Mouse (Mus musculus): ENCODE measurements around the gene Zdhhc16. TPM values are rescaled to one million over a fixed set of nuclear protein-coding genes. Genes with fewer than 3 reads are reported as not detected.

Gene Zdhhc16
- total RNA-seq, 2 experiments from 2014 or later, result 39.3 to 48.9 TPM

- no peak for DNase-seq (ENCODE audit: extremely low spot score in 1 of 2, low spot score in 2 of 2)
- intact Hi-C loops (cut with DNase I), result no loop called here
Measured at GRCm38 (mm10) chr19:41916853-41917252, 16.4 kb upstream of the Zdhhc16 start.

GRCm38 (mm10) chr19:41919471-41919870 is 13.8 kb upstream of the Zdhhc16 start:
- no peak for TF ChIP-seq CTCF (IDR thresholded peaks at IDR 0.05)
- H3K4me3 ChIP-seq, result no peak overlapping the region
- no peak for DNase-seq (ENCODE audit: extremely low spot score in 1 of 2, low spot score in 2 of 2)
- no peak overlapping the region for H3K27ac ChIP-seq
- intact Hi-C loops (cut with DNase I), result no loop called here

More at GRCm38 (mm10) chr19:41916853-41917252, 16.4 kb upstream of the Zdhhc16 start:
- no peak for TF ChIP-seq CTCF (IDR thresholded peaks at IDR 0.05)
- H3K27ac ChIP-seq, result no peak overlapping the region
- no peak overlapping the region for H3K4me3 ChIP-seq

GRCm38 (mm10) chr19:41920412-41921067 is 12.7 kb upstream of the Zdhhc16 start:
- intact Hi-C loops (cut with DNase I), result no loop called here
- Histone ChIP-seq H3K27ac (no peak overlapping the region), H3K4me3 (no peak overlapping the region)
- no peak for DNase-seq (ENCODE audit: extremely low spot score in 1 of 2, low spot score in 2 of 2)
- no peak for TF ChIP-seq CTCF (IDR thresholded peaks at IDR 0.05)

- Histone ChIP-seq H3K27ac (peak overlapping the region; percentile 71), H3K4me3 (peak overlapping the region; percentile 86)
- DNase-seq (ENCODE audit: extremely low spot score in 1 of 2, low spot score in 2 of 2), result no peak
- intact Hi-C loops (cut with DNase I), result no loop called here
- no peak for TF ChIP-seq CTCF (IDR thresholded peaks at IDR 0.05)
Measured at GRCm38 (mm10) chr19:41932686-41933085, 594 bp upstream of the Zdhhc16 start.

- DNase-seq (ENCODE audit: extremely low spot score in 1 of 2, low spot score in 2 of 2), result no peak
- intact Hi-C loops (cut with DNase I), result no loop called here
- H3K27ac ChIP-seq, result no peak overlapping the region; the same call in 1 of the 2 replicates
- TF ChIP-seq CTCF (IDR thresholded peaks at IDR 0.05), result no peak
- H3K4me3 ChIP-seq, result peak overlapping the region; percentile 86
Measured at GRCm38 (mm10) chr19:41934124-41934523, 844 bp downstream of the Zdhhc16 start.

- intact Hi-C loops (cut with DNase I), result no loop called here
- TF ChIP-seq CTCF (IDR thresholded peaks at IDR 0.05), result no peak
- no peak overlapping the region for H3K27ac ChIP-seq
- no peak for DNase-seq (ENCODE audit: extremely low spot score in 1 of 2, low spot score in 2 of 2)
- no peak overlapping the region for H3K4me3 ChIP-seq
Measured at GRCm38 (mm10) chr19:41935921-41936320, 2.6 kb downstream of the Zdhhc16 start.

- no peak overlapping the region for H3K27ac ChIP-seq
- DNase-seq (ENCODE audit: extremely low spot score in 1 of 2, low spot score in 2 of 2), result no peak
- TF ChIP-seq CTCF (IDR thresholded peaks at IDR 0.05), result no peak
- no peak overlapping the region for H3K4me3 ChIP-seq
- intact Hi-C loops (cut with DNase I), result no loop called here
Measured at GRCm38 (mm10) chr19:41938539-41938938, 5.3 kb downstream of the Zdhhc16 start.

GRCm38 (mm10) chr19:41943841-41944240 is 10.6 kb downstream of the Zdhhc16 start:
- intact Hi-C loops (cut with DNase I), result no loop called here
- H3K4me3 ChIP-seq, result no peak overlapping the region
- DNase-seq (ENCODE audit: extremely low spot score in 1 of 2, low spot score in 2 of 2), result no peak

GRCm38 (mm10) chr19:41952287-41952686 is 19.0 kb downstream of the Zdhhc16 start:
- no peak for DNase-seq (ENCODE audit: extremely low spot score in 1 of 2, low spot score in 2 of 2)
- no peak overlapping the region for H3K27ac ChIP-seq
- intact Hi-C loops (cut with DNase I), result no loop called here
- peak; percentile 55 for TF ChIP-seq CTCF (IDR thresholded peaks at IDR 0.05)
- H3K4me3 ChIP-seq, result no peak overlapping the region

More at GRCm38 (mm10) chr19:41943841-41944240, 10.6 kb downstream of the Zdhhc16 start:
- no peak overlapping the region for H3K27ac ChIP-seq
- TF ChIP-seq CTCF (IDR thresholded peaks at IDR 0.05), result no peak

- no peak overlapping the region for H3K27ac ChIP-seq
- DNase-seq (ENCODE audit: extremely low spot score in 1 of 2, low spot score in 2 of 2), result no peak
- no peak for TF ChIP-seq CTCF (IDR thresholded peaks at IDR 0.05)
- intact Hi-C loops (cut with DNase I), result no loop called here
- no peak overlapping the region for H3K4me3 ChIP-seq
Measured at GRCm38 (mm10) chr19:41953574-41953973, 20.3 kb downstream of the Zdhhc16 start.

- DNase-seq (ENCODE audit: extremely low spot score in 1 of 2, low spot score in 2 of 2), result no peak
- no peak for TF ChIP-seq CTCF (IDR thresholded peaks at IDR 0.05)
- intact Hi-C loops (cut with DNase I), result no loop called here
- no peak overlapping the region for H3K4me3 ChIP-seq
- no peak overlapping the region for H3K27ac ChIP-seq
Measured at GRCm38 (mm10) chr19:41969618-41970017, 36.3 kb downstream of the Zdhhc16 start.

- Histone ChIP-seq H3K4me3 (no peak overlapping the region), H3K27ac (peak overlapping the region; percentile 24; the same call in 1 of the 2 replicates)
- intact Hi-C loops (cut with DNase I), result no loop called here
- TF ChIP-seq CTCF (IDR thresholded peaks at IDR 0.05), result no peak
- DNase-seq (ENCODE audit: extremely low spot score in 1 of 2, low spot score in 2 of 2), result peak in 1 of 2 experiments; percentile 23
Measured at GRCm38 (mm10) chr19:41973891-41974794, 40.9 kb downstream of the Zdhhc16 start.

All from left cerebral cortex, adult 2 months (tissue).